11 mouse cellular contexts compared by ENCODE assay signal in the genomic region with DNA sequence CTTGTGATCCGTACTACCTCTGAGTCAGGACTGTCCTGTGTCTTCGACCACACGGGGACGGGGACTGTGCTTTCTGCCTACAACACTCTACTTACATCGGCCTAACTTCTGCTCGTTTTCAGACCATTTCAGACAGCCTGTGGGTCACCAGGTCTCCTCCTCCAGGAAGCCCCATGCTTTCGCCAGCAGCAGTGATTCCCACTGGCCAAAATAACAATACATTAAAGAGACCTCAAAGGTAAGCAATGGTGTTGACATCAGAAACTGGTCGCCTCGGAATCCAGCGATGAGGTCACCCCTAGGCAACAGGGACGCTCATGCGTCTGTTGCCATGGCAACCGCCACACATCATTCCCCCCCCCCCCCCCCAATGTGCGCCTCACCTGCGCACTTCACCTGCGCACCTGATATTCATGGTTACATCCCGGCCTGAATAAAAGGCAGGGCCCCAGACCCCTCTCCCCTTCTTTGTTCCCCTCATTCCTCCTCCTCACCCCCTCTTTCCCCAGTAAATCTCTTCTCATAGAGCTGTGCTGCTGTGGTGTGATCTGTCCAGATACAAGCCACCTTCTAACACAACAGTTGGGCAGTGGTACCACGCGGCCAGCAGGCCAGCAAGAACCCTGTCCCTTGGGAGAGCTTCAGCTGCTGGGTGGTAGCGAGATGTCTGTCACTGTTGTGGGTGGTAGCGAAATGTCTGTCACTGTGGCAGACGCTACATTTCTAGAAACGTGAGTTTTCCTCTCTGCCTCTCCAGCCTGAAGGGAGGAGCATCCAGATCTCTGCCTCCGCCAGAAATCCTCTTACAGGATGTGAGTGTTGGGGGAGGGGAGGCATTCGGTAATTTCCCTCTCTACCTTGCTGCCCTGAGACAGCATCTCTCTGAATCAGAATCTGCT.
DNase-seq lines count a peak whose midpoint lies in the region; ATAC-seq lines count a peak whose summit lies in the region.
"Had no signal": no experiment of that assay in that cellular context is flagged by ENCODE, and none has a peak within 500 bp of the region (broad histone marks: within the 10 kb centered on the region; RNA-seq: fewer than 3 reads in every experiment).

No protein-coding gene starts in this region.

- no peak for DNase-seq in forebrain, embryonic 11.5 days (ENCODE audit: low spot score)
- no peak for DNase-seq in neural tube, embryonic 10.5 days (ENCODE audit: extremely low spot score, low spot score)
- DNase-seq in frontal cortex, postnatal 10 days (ENCODE audit: low spot score in 2 of 2): no peak
- no peak for DNase-seq in lung, postnatal 14 days
- DNase-seq: adrenal gland, adult 2 months; spleen, adult 18-20 months had no signal

- H3K4me2 ChIP-seq in forebrain, embryonic 12.5 days: peak overlapping the region; percentile 13; the same call in 1 of the 2 replicates
- no peak overlapping the region for H3K4me2 ChIP-seq in forebrain, embryonic 11.5 days (ENCODE audit: low read depth, low read length, severe bottlenecking)
- H3K4me2 ChIP-seq in neural tube, embryonic 12.5 days (replicated peaks): peak overlapping the region; percentile 12; the same call in 1 of the 2 replicates
- peak overlapping the region; percentile 36 for H3K4me2 ChIP-seq in hindbrain, embryonic 12.5 days (replicated peaks)
- H3K4me2 ChIP-seq in neural tube, embryonic 15.5 days: peak overlapping the region; percentile 17; the same call in 1 of the 2 replicates
- H3K4me2 ChIP-seq: embryonic facial prominence, embryonic 15.5 days had no signal

- H3K27me3 ChIP-seq in forebrain, embryonic 12.5 days: peaks cover 5% of the 10 kb centered on the region; the same call in 1 of the 2 replicates
- no peaks in the 10 kb centered on the region for H3K27me3 ChIP-seq in forebrain, embryonic 11.5 days (ENCODE audit: control insufficient read depth, insufficient read depth, low read length)
- no peaks in the 10 kb centered on the region for H3K27me3 ChIP-seq in neural tube, embryonic 12.5 days (replicated peaks)
- 0 out of 2 replicates have a peak, but pooled peaks cover 3% of the 10 kb centered on the region for H3K27me3 ChIP-seq in hindbrain, embryonic 12.5 days
- H3K27me3 ChIP-seq in neural tube, embryonic 15.5 days (replicated peaks): peaks cover 4% of the 10 kb centered on the region; the same call in 1 of the 2 replicates

- H3K27ac ChIP-seq in forebrain, embryonic 12.5 days: 0 out of 2 replicates have a peak overlapping the region, but pooled peaks have one; percentile 13
- H3K27ac ChIP-seq in forebrain, embryonic 11.5 days (ENCODE audit: low read depth, low read length): no peak overlapping the region
- no peak overlapping the region for H3K27ac ChIP-seq in neural tube, embryonic 12.5 days
- H3K27ac ChIP-seq in hindbrain, embryonic 12.5 days: 0 out of 2 replicates have a peak overlapping the region, but pooled peaks have one; percentile 52
- no peak overlapping the region for H3K27ac ChIP-seq in neural tube, embryonic 15.5 days (replicated peaks)
- H3K27ac ChIP-seq: embryonic facial prominence, embryonic 15.5 days had no signal

- no peaks in the 10 kb centered on the region for H3K9me3 ChIP-seq in forebrain, embryonic 12.5 days
- H3K9me3 ChIP-seq in forebrain, embryonic 11.5 days (ENCODE audit: control insufficient read depth, low read length): no peaks in the 10 kb centered on the region
- no peaks in the 10 kb centered on the region for H3K9me3 ChIP-seq in neural tube, embryonic 12.5 days
- no peaks in the 10 kb centered on the region for H3K9me3 ChIP-seq in hindbrain, embryonic 12.5 days (replicated peaks)
- H3K9me3 ChIP-seq in neural tube, embryonic 15.5 days (replicated peaks): no peaks in the 10 kb centered on the region
- H3K9me3 ChIP-seq: embryonic facial prominence, embryonic 15.5 days had no signal

- no peak overlapping the region for H3K9ac ChIP-seq in forebrain, embryonic 12.5 days
- H3K9ac ChIP-seq in forebrain, embryonic 11.5 days (ENCODE audit: low read length): no peak overlapping the region
- H3K9ac ChIP-seq in neural tube, embryonic 12.5 days: no peak overlapping the region
- H3K9ac ChIP-seq in hindbrain, embryonic 12.5 days: no peak overlapping the region
- no peak overlapping the region for H3K9ac ChIP-seq in neural tube, embryonic 15.5 days (replicated peaks)
- H3K9ac ChIP-seq: embryonic facial prominence, embryonic 15.5 days had no signal

- 0 out of 2 replicates have a peak, but pooled peaks have one; percentile 27 for ATAC-seq in forebrain, embryonic 12.5 days (ENCODE audit: low FRiP score)
- no peak for ATAC-seq in forebrain, embryonic 11.5 days (replicated peaks; ENCODE audit: low FRiP score)
- no peak for ATAC-seq in neural tube, embryonic 12.5 days (ENCODE audit: low FRiP score, low read depth)
- no peak for ATAC-seq in hindbrain, embryonic 12.5 days (ENCODE audit: low FRiP score)
- ATAC-seq in neural tube, embryonic 15.5 days (ENCODE audit: low FRiP score): no peak

- no peak overlapping the region for H3K4me3 ChIP-seq in forebrain, embryonic 12.5 days (replicated peaks)
- H3K4me3 ChIP-seq in forebrain, embryonic 11.5 days (ENCODE audit: low read depth, low read length): no peak overlapping the region
- no peak overlapping the region for H3K4me3 ChIP-seq in neural tube, embryonic 12.5 days
- H3K4me3 ChIP-seq in hindbrain, embryonic 12.5 days: no peak overlapping the region
- no peak overlapping the region for H3K4me3 ChIP-seq in neural tube, embryonic 15.5 days (replicated peaks)
- H3K4me3 ChIP-seq: embryonic facial prominence, embryonic 15.5 days had no signal

- WGBS in forebrain, embryonic 12.5 days: 46% methylated on average over 25 of the region's 25 CpGs
- WGBS in forebrain, embryonic 11.5 days: 50% methylated on average over 25 of the region's 25 CpGs
- 52% methylated on average over 25 of the region's 25 CpGs for WGBS in neural tube, embryonic 12.5 days
- WGBS in hindbrain, embryonic 12.5 days: 46% methylated on average over 25 of the region's 25 CpGs
- 52% methylated on average over 25 of the region's 25 CpGs for WGBS in neural tube, embryonic 15.5 days

- no peaks in the 10 kb centered on the region for H3K36me3 ChIP-seq in forebrain, embryonic 12.5 days (replicated peaks)
- no peaks in the 10 kb centered on the region for H3K36me3 ChIP-seq in forebrain, embryonic 11.5 days (ENCODE audit: control insufficient read depth, insufficient read depth, low read length)
- no peaks in the 10 kb centered on the region for H3K36me3 ChIP-seq in neural tube, embryonic 12.5 days
- H3K36me3 ChIP-seq in hindbrain, embryonic 12.5 days: no peaks in the 10 kb centered on the region
- no peaks in the 10 kb centered on the region for H3K36me3 ChIP-seq in neural tube, embryonic 15.5 days
- H3K36me3 ChIP-seq: embryonic facial prominence, embryonic 15.5 days had no signal

- H3K4me1 ChIP-seq in forebrain, embryonic 12.5 days: peaks cover 12% of the 10 kb centered on the region
- H3K4me1 ChIP-seq in forebrain, embryonic 11.5 days (replicated peaks; ENCODE audit: control insufficient read depth, insufficient read depth, low read length): no peaks in the 10 kb centered on the region; the same call in 1 of the 2 replicates
- peaks cover 6% of the 10 kb centered on the region; the same call in 1 of the 2 replicates for H3K4me1 ChIP-seq in neural tube, embryonic 12.5 days
- peaks cover 23% of the 10 kb centered on the region for H3K4me1 ChIP-seq in hindbrain, embryonic 12.5 days
- H3K4me1 ChIP-seq in neural tube, embryonic 15.5 days: peaks cover 16% of the 10 kb centered on the region

Comparison
In these comparisons a context has a peak if more than half of its experiments do, and no peak if none do; other contexts are left out.
1. H3K27ac ChIP-seq: peak in forebrain, embryonic 12.5 days (single experiment) and hindbrain, embryonic 12.5 days (single experiment); none in forebrain, embryonic 11.5 days (single experiment), neural tube, embryonic 12.5 days (single experiment) and neural tube, embryonic 15.5 days (single experiment).